Mouse (Mus musculus) limb, embryonic 14.5 days (tissue): ENCODE measurements at regions not wholly inside any gene's neighbourhood (a gene's known extent, or its start where the extent isn't known, plus 50 kb on each side); places are given as distances from the start of the nearest gene placed in this dataset.

ENCODE experiments used
- ATAC-seq: fragments of 200-750 bp; cut with Nextera tagmentation; 2 replicates; pipeline ENCODE4 v1.8.0; 2017; ENCODE audit warnings: low read depth, moderate number of reproducible peaks, moderate TSS enrichment; ENCODE audit not compliant: low FRiP score
- DNase-seq: peaks from one replicate; pipeline ENCODE4 v3.0.0-alpha.2; 2015; ENCODE audit warnings: low spot score
- H3K27ac ChIP-seq: fragments of 300-500 bp; sonication (generic); replicated peaks from 2 replicates; pipeline ENCODE4 v1.5.1; 2014; ENCODE audit warnings: low read depth, mild to moderate bottlenecking, low read length, moderate library complexity, mixed read lengths
- H3K27me3 ChIP-seq: fragments of 300-500 bp; sonication (generic); 2 replicates; pipeline ENCODE4 v1.6.1; 2014; ENCODE audit warnings: low read length, mixed read lengths; ENCODE audit not compliant: control insufficient read depth, insufficient read depth
- H3K36me3 ChIP-seq: fragments of 300-500 bp; sonication (generic); 2 replicates; pipeline ENCODE4 v1.6.1; 2014; ENCODE audit warnings: mild to moderate bottlenecking, low read length, moderate library complexity, mixed read lengths; ENCODE audit not compliant: control insufficient read depth, insufficient read depth
- H3K4me1 ChIP-seq: fragments of 300-500 bp; sonication (generic); 2 replicates; pipeline ENCODE4 v1.6.1; 2014; ENCODE audit warnings: antibody characterized with exemption, low read length, mixed read lengths; ENCODE audit not compliant: control insufficient read depth, insufficient read depth
- H3K4me2 ChIP-seq: fragments of 300-500 bp; sonication (generic); replicated peaks from 2 replicates; pipeline ENCODE4 v1.6.1; 2014; ENCODE audit warnings: low read depth, mild to moderate bottlenecking, low read length, moderate library complexity; ENCODE audit not compliant: severe bottlenecking
- H3K4me3 ChIP-seq: fragments of 300-500 bp; sonication (generic); replicated peaks from 2 replicates; pipeline ENCODE4 v1.5.1; 2014; ENCODE audit warnings: low read length
- H3K9ac ChIP-seq: fragments of 300-500 bp; sonication (generic); 2 replicates; pipeline ENCODE4 v1.6.1; 2014; ENCODE audit warnings: mild to moderate bottlenecking, low read depth, low read length, moderate library complexity; ENCODE audit not compliant: severe bottlenecking
- H3K9me3 ChIP-seq: fragments of 300-500 bp; sonication (generic); 2 replicates; pipeline ENCODE4 v1.6.1; 2016; ENCODE audit warnings: low read length; ENCODE audit not compliant: control insufficient read depth
- POLR2A ChIP-seq: fragments of 200-500 bp; IDR thresholded peaks from 2 replicates; pipeline ENCODE4 v1.8.0; 2012; ENCODE audit warnings: inconsistent platforms, mild to moderate bottlenecking, moderate library complexity, borderline replicate concordance; ENCODE audit not compliant: insufficient read depth, insufficient read length; ENCODE audit errors: extremely low read depth
- WGBS: fragments of 180-500 bp; shearing (Covaris S2); extraction: QIAGEN DNeasy Blood & Tissue Kit; methylation state at CpG from one replicate; pipeline ENCODE4 v1.1.7; 2014; 5-methylcytosine and 5-hydroxymethylcytosine counted together

DNA sequence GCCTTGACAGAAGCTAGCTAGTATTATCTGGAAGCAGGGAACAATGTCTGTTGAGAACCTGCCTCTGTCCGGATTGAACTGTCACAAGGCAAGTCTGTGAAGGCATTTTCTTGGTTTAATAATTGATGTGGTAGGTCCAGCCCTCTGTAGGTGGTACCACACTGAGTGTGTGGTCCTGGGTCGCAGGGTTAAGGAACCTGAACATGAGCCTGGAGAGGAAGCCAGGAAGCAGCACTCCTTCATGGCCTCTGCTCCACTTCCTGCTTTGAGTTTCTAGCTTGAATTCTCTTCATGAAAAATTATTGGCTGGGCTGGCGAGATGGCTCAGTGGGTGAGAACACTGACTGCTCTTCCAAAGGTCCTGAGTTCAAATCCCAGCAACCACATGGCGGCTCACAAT is 104.0 kb upstream of the Adgrf1 start:
- TF ChIP-seq POLR2A = no peak
- H3K9me3 ChIP-seq = no peaks in the 10 kb centered on the region
- no peak overlapping the region for H3K27ac ChIP-seq
- no peak for DNase-seq
- H3K4me2 ChIP-seq = no peak overlapping the region
- WGBS = 61% methylated on average over 4 of the region's 4 CpGs
- H3K9ac ChIP-seq = no peak overlapping the region
- no peaks in the 10 kb centered on the region for H3K36me3 ChIP-seq
- no peak for ATAC-seq
- H3K4me1 ChIP-seq = no peaks in the 10 kb centered on the region
- H3K4me3 ChIP-seq = no peak overlapping the region
- H3K27me3 ChIP-seq = no peaks in the 10 kb centered on the region

DNA sequence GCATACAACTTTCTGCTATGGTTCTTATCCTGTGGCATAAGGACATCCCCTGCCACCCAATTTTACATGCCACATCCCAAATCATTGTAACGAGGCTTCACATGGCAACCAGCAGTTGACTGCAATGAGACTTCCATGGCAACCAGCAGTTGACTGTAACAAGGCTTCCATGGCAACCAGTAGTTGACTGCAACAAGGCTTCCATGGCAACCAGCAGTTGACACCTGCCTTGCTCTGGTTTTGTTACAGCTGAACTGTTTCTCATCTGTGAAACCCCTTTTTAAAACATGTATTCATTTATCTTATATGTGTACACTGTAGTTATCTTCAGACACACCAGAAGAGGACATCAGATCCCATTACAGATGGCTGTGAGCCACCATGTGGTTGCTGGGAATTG is 100.7 kb upstream of the Adgrf1 start:
- no peak overlapping the region for H3K27ac ChIP-seq
- no peaks in the 10 kb centered on the region for H3K4me1 ChIP-seq
- no peak overlapping the region for H3K4me3 ChIP-seq
- DNase-seq = no peak
- H3K9ac ChIP-seq = no peak overlapping the region
- 72% methylated on average over 1 of the region's 1 CpGs for WGBS
- H3K4me2 ChIP-seq = no peak overlapping the region
- no peak for ATAC-seq
- no peaks in the 10 kb centered on the region for H3K27me3 ChIP-seq
- TF ChIP-seq POLR2A = no peak
- no peaks in the 10 kb centered on the region for H3K36me3 ChIP-seq
- H3K9me3 ChIP-seq = no peaks in the 10 kb centered on the region

DNA sequence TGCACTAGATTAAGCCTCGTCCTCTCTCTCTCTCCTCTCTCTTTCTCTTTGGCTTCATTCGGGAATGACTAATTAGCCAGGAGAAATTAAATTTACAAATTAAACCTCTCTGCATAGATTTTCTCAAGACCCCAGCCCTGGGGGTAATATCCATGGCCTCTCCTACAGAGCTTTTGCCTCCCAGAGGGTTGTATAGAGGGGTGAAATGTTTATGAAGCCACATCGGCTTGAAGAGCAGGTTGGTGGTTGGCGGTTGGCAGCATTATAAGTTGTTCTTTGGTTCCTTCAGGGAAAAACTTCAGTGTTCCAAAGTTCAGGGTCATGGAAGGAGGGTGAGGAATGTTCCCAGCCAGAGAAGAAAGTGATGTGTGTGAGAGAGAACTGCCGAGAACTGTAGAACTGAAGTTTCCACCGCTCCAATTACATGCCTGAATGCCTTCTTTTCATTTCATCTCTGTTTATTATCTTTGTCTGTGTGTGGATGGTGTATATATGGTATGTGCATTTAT is 97.4 kb upstream of the Adgrf1 start:
- no peak for DNase-seq
- 70% methylated on average over 6 of the region's 6 CpGs for WGBS
- Histone ChIP-seq H3K4me1 (no peaks in the 10 kb centered on the region), H3K9ac (no peak overlapping the region), H3K27ac (no peak overlapping the region), H3K27me3 (no peaks in the 10 kb centered on the region), H3K9me3 (no peaks in the 10 kb centered on the region), H3K4me2 (no peak overlapping the region), H3K36me3 (no peaks in the 10 kb centered on the region), H3K4me3 (no peak overlapping the region)
- ATAC-seq = no peak
- no peak for TF ChIP-seq POLR2A

DNA sequence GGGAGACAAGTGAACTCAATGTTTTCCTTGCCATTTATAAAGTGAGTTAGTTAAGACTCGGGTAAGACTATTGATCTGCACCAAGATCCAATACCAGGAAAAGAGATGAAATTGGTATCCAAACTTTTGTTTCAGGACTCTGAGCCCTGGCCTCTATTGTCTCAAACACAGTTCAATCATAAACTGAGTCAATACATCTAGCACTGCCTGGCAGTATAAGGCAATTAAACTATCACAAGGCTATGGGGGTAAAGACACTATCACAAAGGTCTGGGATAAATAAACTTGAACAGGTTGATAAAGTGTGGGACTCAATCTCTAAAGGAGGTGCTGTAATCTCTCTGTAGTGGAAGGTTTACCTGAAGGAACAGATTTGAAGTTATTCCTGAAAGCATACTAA is 95.3 kb upstream of the Adgrf1 start:
- H3K27me3 ChIP-seq = no peaks in the 10 kb centered on the region

DNA sequence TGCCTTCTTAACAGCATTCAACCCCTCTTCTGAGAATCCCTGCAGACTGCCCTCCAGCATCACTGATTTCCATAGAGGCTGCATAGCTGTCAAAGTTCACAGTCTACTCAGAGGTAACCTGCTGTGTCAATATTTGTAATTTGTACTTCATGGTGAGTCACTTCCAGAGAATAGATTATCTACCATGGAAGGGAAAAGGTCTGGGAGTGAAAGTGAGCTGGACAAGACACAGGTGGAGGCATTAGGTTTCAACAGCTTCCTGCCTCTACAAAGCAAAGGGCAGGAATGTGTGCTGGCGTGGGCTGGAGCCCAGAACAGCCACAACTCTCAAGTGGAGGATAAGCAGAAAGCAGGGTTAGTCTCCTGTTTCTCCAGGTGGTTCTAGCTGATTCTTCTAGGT is 92.9 kb upstream of the Adgrf1 start:
- no peak overlapping the region for H3K9ac ChIP-seq
- H3K4me2 ChIP-seq = no peak overlapping the region
- H3K27me3 ChIP-seq = no peaks in the 10 kb centered on the region
- no peaks in the 10 kb centered on the region for H3K9me3 ChIP-seq
- WGBS = 20% methylated on average over 1 of the region's 1 CpGs
- DNase-seq (no peak), ATAC-seq (no peak)
- H3K4me3 ChIP-seq = no peak overlapping the region
- H3K27ac ChIP-seq = no peak overlapping the region
- no peaks in the 10 kb centered on the region for H3K4me1 ChIP-seq
- H3K36me3 ChIP-seq = no peaks in the 10 kb centered on the region
- TF ChIP-seq POLR2A = no peak

More for the DNA sequence above, 95.3 kb upstream of the Adgrf1 start:
- H3K9me3 ChIP-seq = no peaks in the 10 kb centered on the region
- H3K36me3 ChIP-seq = no peaks in the 10 kb centered on the region
- no peak overlapping the region for H3K4me3 ChIP-seq
- 75% methylated on average over 1 of the region's 1 CpGs for WGBS
- H3K4me2 ChIP-seq = no peak overlapping the region
- no peaks in the 10 kb centered on the region for H3K4me1 ChIP-seq
- TF ChIP-seq POLR2A = no peak
- no peak overlapping the region for H3K9ac ChIP-seq
- ATAC-seq = no peak
- no peak for DNase-seq
- H3K27ac ChIP-seq = no peak overlapping the region

DNA sequence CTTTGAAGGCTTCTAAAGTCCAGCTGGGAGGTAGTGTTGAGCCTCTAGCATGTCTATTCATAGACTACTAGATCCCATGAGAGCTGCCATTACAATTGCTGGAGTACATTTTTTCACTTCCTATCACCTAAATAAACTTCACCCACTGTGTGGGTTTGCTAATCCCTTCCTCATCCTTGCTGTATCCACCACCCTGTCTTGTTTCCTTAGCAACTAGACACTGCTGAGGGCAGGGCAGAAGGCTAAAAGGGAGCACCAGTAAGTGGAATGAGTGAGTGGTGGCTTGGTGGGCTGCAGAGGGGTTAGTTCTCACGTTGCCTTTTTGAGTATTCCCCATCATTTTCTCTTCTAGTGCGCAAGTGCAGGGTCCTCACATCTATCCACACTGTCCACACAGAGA is 80.1 kb upstream of the Adgrf1 start:
- Histone ChIP-seq H3K9ac (no peak overlapping the region), H3K36me3 (no peaks in the 10 kb centered on the region), H3K27ac (no peak overlapping the region), H3K4me3 (no peak overlapping the region), H3K4me2 (no peak overlapping the region), H3K27me3 (no peaks in the 10 kb centered on the region), H3K9me3 (no peaks in the 10 kb centered on the region), H3K4me1 (no peaks in the 10 kb centered on the region)
- no peak for TF ChIP-seq POLR2A
- DNase-seq (no peak), ATAC-seq (no peak)
- WGBS = 73% methylated on average over 2 of the region's 2 CpGs
